Mouse (Mus musculus): Measurements from ENCODE around the gene Cdh23. TPM values are rescaled to one million over a fixed set of nuclear protein-coding genes. Genes with fewer than 3 reads are reported as not detected.

Gene Cdh23
- total RNA-seq, 4 experiments from 2014 or later, result 1.1 to 1.8 (median 1.4) TPM

GRCm38 (mm10) chr10:60639291-60639690 lies 57.0 kb downstream of the Cdh23 start:
- peak in 1 of 2 experiments; percentile 13 for DNase-seq (ENCODE audit: low spot score in 2 of 2)

DNA sequence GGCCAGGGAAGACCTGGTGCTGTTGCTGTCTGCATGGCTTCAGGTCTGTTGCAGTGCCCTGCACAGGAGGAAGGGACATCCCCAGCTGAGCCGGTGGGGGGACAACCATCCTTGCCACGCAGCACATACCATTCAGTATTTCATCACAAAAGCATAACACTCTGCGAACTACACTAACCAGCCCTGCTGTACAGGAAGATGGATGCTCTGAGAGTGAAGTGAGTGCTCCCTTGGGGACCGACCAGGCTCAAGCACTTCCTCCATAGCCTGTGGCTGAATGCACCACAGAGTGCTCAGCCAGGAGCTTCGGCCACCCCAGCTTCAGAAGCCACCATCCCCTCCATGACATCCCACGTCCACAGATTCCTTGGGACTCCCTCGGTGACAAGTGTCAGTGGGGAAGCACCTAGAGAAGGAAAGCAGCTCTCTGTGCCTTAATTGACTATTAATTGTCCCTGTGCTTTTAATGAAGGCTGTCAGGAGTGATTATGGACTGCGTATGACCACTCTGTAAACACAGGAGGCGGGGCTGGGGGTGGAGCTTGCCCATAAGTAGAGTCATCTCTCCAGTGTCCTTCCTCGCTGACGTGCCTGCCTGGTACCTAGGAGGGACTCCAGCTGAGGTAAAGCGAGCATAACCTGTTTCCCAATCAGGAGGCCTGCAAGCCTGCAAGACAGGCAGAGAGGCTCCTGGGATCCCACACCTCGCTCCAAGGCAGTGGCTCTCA lies 60.6 kb downstream of the Cdh23 start:
- DNase-seq (ENCODE audit: low spot score in 2 of 2), result no peak

DNA sequence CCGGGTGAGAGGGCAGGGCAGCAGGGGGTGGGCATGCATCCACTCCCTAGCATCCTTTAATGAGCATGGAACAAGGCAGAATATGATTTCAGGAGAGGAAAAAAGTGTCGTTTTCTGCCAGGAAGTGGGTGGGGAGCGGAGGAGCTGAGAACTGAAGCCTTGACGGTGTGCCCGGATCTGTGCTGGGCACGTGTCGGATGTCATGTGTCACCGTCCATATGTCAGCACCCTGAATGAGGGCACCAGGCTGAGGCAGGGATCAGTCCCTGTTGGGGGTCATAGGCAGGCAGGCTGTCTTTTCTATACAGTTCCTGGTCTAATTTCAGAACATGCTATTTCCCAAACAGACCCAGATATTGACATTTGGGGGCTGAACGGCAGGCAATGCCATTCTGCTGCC lies 61.9 kb downstream of the Cdh23 start:
- DNase-seq (ENCODE audit: low spot score in 2 of 2), result no peak

DNA sequence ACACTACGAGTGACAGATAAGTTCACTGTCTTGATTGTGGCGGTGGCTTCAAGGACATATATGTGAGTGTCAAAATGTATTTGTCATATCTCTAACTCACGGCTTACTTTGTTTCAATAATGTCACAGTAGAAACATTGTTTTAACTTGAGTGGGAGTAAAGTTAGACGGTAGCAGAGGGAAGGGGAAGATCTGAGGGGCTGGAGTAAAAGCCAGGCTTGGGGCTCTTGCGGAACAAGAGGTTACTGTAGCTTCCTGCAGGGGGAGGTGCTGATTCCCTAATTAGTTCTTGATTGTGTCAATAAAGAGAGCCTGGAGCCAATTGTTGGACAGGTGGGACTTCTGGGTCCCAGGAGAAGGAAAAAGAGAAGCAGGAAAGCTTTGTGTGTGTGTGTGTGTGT lies 70.2 kb downstream of the Cdh23 start:
- no peak for DNase-seq (ENCODE audit: low spot score in 2 of 2)

DNA sequence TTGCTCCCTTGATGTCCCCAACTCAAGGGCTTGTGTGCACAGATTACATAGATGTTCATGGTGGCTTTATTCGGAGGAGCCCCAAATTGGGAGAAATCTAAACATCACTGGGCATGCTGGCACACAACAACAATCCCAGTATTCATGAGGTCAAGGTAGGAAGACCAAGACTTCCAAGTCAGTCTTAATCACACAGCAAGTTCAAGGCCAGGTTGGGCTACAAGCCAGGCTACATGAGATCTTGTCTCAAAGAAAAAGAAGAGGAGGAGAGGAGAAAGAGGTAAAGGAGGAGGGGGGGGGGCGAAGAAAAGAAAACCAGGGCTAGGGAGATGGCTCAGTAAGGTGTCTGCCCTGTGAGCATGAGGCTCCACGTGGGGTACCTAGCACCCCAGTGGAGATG lies 70.8 kb downstream of the Cdh23 start:
- DNase-seq (ENCODE audit: low spot score in 2 of 2), result no peak

DNA sequence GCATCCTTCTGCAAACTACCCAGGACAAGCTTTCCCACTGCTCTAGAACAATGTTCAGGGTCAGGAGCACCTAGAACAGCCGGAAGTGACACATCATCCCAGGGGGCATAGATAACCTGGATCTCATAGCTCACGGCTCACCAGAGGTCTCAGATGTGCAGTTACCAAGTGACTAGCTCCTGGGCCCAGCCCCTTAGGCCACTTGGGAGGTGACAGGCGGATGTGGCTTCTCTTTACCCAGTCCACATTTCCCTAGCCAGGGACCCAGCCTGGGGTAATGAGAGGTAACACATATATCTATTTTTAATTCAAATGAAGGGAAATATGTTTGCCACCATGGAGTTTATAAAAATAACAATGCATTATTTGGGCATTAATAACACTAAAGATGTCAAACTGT lies 71.3 kb downstream of the Cdh23 start:
- DNase-seq (ENCODE audit: low spot score in 2 of 2), result no peak

DNA sequence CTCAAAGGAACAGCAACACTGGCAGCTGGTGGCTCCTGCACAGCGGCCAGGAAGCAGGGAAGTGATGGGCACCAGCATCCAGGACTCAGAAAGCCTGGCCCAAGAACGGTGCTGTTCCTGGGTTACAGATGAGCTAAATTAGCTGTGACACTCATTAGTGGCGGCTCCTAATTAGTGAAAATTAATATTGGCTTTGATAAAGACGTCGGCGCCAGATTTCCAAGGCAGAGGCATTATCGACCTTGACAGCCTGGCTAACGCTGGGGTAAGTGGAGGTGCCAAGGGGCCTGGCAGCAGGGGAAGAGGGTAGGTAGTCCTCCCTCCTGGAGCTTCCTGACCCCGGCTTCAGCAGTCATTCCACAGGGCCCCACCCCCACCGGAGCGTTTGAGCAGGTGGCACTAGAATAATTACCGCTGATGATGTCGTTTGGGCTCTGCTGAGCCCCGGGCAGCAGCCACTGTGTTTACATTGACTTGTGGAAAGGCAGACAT lies 72.0 kb downstream of the Cdh23 start:
- no peak for DNase-seq (ENCODE audit: low spot score in 2 of 2)

DNA sequence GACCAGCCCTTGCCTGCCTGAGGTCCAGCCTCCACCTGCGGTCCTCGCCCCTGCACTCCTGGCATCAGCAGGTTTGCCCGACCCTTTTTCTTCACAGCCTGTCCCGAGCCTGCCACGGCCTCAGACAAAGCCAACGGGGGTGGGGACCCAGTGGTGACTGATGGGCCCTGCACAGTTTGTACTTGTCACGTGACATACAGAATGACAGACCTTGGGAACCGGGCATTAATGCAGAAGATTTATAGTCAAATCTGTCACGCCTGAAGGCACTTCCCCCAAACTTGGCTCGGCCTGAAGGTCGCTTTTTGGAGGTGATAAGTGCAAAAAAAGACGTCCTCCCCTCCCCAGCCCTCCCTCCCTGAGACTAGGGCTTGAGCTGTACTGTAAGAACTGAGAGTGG lies 73.5 kb downstream of the Cdh23 start:
- DNase-seq (ENCODE audit: low spot score in 2 of 2), result no peak

- no peak for DNase-seq (ENCODE audit: low spot score in 2 of 2)
Observed at GRCm38 (mm10) chr10:60621470-60622170, 74.7 kb downstream of the Cdh23 start.

DNA sequence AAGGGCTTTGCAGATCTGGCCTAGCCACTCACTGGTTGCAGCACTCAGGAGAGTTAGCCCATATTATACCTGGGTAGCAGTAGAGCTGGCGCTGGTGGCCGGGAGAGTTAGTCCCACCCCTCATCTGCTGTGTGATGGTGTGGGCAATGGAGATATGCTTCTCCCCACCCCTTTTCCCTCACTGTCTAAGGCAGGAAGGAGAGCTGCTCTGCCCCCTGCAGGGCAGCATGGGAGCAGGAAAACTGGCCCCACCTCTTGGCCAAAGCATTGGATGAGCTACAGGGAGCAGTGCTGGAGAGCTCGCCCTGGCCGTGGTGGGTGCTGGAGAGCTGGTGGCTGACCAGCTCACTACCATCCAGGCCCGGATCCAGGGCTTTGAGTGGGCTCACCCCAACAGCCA lies 80.4 kb downstream of the Cdh23 start:
- no peak for DNase-seq (ENCODE audit: low spot score in 2 of 2)

- DNase-seq (ENCODE audit: low spot score in 2 of 2), result no peak
Observed at GRCm38 (mm10) chr10:60612893-60613292, 83.4 kb downstream of the Cdh23 start.

GRCm38 (mm10) chr10:60607166-60607565 lies 89.1 kb downstream of the Cdh23 start:
- DNase-seq (ENCODE audit: low spot score in 2 of 2), result no peak

- no peak for DNase-seq (ENCODE audit: low spot score in 2 of 2)
Observed at GRCm38 (mm10) chr10:60606661-60607060, 89.6 kb downstream of the Cdh23 start.

- DNase-seq (ENCODE audit: low spot score in 2 of 2), result no peak
Observed at GRCm38 (mm10) chr10:60602235-60602634, 94.1 kb downstream of the Cdh23 start.

DNA sequence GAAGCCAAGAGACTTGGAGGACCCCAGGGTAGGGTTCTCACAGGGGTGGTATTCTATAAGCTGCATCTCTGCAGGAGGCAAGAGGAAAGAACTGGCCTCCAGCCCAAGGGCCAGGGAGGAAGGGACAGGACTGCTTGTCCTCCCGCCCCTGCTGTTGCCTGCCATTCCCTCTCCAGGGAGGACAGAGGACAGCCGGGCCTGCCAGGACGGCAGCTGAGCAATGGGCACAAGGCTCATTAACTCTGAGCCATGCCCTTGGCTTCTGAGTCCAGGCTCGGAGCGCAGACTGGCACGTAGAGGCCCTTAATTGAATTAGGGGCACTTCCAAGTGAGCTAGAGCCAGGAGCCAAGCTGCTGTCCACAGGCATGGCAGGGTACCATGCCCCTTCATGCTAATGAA lies 101.1 kb downstream of the Cdh23 start:
- DNase-seq (ENCODE audit: low spot score in 2 of 2), result no peak

- DNase-seq (ENCODE audit: low spot score in 2 of 2), result no peak
Observed at GRCm38 (mm10) chr10:60592881-60593575, 103.3 kb downstream of the Cdh23 start.

DNA sequence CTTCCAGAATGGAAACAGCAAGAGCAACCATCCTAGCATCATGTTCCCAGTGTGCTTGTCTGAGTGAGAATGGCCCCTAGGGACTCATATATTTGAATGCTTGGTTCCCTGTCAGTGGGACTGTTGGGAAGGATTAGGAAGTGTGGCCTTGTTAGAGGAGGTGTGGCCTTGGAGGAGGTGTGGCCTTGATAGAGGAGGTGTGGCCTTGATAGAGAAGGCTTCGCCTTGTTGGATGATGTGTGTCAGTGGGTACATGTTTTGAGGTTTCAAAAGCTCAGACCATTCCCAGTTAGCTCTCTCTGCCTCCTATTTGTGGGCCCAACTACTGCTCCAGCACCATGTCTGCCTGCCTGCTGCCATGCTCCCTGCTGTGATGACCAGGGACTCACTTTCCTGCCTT lies 105.0 kb downstream of the Cdh23 start:
- no peak for DNase-seq (ENCODE audit: low spot score in 2 of 2)

DNA sequence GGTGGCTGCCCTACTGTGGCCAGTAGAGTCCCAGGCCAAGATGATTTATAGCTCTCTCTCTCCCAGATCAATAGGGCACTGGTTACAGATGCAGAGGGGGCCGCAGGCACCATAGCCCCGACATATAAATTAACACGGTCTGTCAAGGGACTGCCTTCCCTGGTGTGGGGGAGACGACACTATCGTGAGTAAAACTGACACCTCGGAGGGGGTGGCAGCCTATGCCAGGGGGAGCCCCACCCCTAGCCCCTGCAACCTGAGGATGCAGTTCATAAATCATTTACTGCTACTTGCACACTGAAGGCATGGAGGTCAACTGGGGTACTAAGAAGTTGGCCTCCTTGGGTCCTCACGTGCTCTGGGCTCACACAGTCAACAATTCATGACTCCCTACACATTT lies 106.0 kb downstream of the Cdh23 start:
- no peak for DNase-seq (ENCODE audit: low spot score in 2 of 2)

DNA sequence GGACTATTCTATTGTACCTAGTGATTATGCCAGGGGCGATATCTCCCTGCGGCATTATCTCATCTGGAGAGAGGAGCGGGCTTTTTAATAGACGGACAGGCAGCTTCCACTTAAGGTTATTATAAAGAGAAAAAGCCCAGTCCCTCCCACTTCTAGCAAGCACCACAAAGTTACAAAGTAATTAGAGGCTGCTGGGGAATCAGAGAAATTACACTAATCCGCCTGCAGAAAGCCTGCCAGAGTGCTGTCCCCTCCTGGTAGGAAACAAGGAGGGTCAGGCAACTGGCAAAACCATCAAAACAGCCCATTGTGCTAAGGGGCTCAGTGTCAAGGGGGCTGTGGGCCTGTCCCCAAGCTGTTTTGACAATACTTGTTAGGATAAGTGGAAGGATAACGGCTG lies 110.6 kb downstream of the Cdh23 start:
- no peak for DNase-seq (ENCODE audit: low spot score in 2 of 2)

DNA sequence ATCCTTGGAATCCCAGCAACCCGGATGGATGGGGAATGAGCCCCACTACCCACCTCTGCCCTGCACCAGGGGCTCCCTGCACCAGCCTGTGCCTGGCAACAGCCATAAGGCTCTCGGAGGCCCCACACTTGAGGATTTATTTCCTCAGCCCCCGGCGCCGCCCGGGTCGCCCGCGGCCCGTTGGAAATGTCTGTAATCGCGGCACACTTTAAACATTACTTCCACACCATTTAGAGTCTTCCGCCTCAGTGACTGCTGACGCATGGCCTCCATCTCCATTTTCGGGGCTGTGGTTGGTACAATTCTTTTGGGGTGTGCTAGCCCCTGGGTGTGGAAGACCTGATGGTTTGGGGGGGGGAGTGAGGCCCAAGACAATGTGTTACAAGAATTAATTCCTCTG lies 113.3 kb downstream of the Cdh23 start:
- no peak for DNase-seq (ENCODE audit: low spot score in 2 of 2)

DNA sequence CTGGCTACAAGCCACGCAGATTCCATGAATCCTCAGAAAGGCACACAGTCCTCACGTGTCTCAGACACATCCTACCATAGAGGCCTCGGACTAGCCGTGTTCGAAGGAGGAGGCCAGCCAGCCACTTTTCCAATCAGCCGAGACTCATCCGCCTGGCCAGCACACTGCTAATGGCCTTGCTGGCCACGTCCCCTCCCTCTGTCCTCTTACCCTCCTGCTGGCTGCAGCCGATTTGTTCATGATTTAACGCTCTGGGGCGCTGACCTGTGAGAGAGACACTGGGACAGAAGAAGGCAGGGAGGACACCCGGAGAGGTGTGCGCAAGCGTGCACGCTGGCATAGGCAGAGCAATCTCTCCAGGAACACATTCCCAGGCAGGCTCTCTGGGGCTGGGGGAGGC lies 115.6 kb downstream of the Cdh23 start:
- no peak for DNase-seq (ENCODE audit: low spot score in 2 of 2)

Measured in gastrocnemius, adult 8-10 months (tissue).